Mouse (Mus musculus): Measurements from ENCODE around the gene Ddc.

DNA sequence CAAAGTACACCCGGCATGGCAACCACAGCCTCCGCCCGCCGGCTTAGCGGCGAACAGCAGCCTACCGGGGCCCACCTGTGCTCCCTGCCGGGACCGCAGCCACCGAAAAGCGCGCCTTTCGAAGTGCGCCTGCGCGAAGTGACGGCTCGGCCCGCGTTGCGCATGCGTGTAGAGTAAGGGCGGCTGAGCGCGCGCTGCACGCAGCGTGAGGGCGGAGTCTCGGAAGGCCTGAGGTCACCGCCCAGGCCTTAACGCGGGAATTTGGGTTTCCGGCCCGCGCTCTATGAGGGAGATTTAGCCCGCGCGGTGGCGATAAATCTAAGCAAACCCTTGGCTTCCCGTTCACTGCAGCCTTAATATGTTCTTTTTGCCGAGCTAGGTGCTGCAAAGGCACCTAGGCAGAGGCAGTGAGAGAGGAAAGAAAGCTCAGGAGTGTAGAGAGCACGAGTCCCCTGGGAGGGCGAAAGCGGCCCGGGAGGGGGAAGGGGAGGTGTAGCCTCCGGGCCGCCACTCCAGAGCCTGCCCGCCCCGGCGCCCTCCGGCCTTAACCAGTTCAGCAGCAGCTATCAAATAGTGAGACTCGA, 89.0 kb downstream of the Ddc start, which contains the start of gene Fignl1:
- TF ChIP-seq CTCF (IDR thresholded peaks at IDR 0.05; ENCODE audit: borderline replicate concordance, insufficient read depth, low read length) (no peak), POLR2A (IDR thresholded peaks at IDR 0.05; ENCODE audit: low read depth, low read length) (peak; percentile 39; the same call in 1 of the 2 replicates)

Data from embryonic fibroblast, embryonic 13.5 days (primary cell).